Mouse (Mus musculus) cerebellum, adult (tissue): ENCODE measurements around the gene Irf7.

ENCODE experiments used
- ATAC-seq: cut with Nextera tagmentation; 2 replicates; pipeline ENCODE4 v1.9.2; 2017; ENCODE audit warnings: mild to moderate bottlenecking, moderate library complexity, mixed read lengths; ENCODE audit not compliant: insufficient number of reproducible peaks, low FRiP score, low TSS enrichment

Irf7 gene

GRCm38 (mm10) chr7:141226535-141226934 is 39.7 kb downstream of the Irf7 start:
- no peak for ATAC-seq

- ATAC-seq: no peak
These were observed 43.5 kb downstream of the Irf7 start for GRCm38 (mm10) chr7:141222696-141223215.

GRCm38 (mm10) chr7:141222126-141222467 is 44.2 kb downstream of the Irf7 start:
- 0 out of 2 replicates have a peak, but pooled peaks have one; percentile 9 for ATAC-seq

GRCm38 (mm10) chr7:141221249-141222125 is 44.8 kb downstream of the Irf7 start:
- ATAC-seq: peak; percentile 87

DNA sequence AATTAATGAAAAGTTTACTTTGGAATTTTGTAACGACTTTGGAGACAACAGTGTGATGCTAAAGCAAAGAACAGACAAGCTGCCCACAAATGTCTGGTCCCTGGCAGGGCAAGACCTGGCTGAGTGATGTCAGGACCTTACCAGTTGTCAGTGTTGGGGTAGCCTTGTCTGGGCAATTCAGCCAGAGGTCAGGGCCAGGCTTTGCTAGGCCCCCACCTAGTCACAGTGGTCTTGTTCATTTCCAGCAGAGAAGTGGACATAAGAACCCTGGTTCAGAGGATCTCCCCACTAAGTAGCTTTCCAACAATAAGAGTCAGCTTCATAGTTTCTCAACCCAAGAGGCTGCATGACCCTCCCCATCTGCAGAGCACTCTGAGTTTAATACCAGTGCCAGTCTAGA is 45.9 kb downstream of the Irf7 start:
- no peak for ATAC-seq

DNA sequence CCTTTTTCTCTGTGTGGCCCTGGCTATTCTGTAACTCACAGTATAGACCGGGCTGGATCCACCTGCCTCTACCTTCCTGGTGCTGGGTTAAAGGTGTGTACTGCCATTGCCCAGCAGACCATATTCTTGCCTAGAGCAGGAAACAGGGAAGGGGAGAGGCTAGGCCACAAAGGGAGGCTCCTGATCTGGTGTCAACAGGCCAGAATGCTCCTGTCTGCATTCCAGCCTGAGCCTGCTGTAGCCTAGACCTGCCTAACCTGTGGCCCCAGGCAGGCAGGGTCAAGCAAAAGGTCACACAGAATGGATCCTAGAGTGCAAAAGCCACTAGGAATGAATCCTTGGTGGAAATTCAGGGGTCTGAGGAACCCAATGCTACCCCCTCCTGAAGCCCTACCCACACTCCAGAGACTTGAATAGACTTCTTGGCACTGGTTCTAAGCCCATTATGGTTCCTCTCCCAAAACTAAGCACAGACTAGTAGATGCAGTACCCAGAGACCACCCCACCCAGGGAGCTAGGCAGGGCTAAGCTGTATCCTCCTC is 46.7 kb downstream of the Irf7 start:
- no peak for ATAC-seq

DNA sequence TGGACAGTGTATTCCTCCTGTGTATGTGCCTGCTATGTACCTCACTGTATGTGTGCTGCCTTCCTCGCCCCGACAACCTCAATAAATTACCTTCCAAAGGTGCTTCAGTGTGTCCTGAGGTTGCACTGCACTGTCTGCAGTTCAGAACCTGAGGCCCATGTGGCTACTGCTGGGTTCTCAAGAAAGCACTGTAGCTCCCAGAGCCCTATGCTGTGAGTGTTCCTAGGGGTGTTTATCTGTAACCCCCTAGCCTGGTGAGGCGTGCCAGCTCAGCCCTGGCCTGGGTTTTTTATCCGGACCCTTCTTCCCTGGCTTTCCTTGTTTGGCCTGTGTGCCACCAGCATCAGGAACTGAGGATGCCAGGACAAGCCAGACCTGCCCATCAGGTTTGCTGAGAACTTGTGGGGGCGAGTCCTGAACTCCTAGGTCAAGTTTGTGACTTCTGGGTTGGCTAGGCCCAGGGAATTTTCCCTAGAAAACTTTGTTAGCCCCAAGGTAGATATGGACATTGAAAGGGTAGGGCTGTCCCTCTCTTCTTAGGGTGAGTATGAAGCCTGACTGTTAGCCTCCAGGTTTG is 47.6 kb downstream of the Irf7 start:
- ATAC-seq: no peak

GRCm38 (mm10) chr7:141218141-141218540 is 48.1 kb downstream of the Irf7 start:
- ATAC-seq: no peak

DNA sequence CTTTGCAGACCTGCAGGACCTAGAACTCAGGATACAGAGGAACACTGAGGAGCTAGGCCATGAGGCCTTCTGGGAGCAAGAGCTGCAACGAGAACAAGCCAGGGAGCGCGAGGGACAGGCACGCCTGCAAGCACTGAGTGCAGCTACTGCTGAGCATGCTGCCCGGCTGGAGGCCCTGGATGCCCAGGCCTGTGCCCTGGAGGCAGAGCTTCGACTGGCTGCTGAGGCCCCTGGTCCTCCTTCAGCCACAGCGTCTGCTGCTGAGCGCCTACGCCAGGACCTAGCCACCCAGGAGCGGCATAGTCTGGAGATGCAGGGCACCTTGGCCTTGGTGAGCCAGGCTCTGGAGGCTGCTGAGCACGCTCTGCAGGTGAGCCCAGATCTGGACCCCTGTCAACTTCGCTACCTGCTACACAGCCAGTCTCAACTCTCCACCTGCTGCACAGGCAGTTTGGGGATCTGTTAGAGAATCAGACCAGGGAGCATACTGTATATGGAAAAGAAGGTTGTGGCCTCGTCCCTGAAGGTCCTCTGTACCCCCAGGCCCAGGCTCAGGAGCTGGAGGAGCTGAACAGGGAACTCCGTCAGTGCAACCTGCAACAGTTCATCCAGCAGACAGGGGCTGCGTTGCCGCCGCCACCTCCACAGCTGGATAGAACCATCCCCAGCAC is 48.8 kb downstream of the Irf7 start:
- ATAC-seq: no peak

GRCm38 (mm10) chr7:141216894-141217293 is 49.4 kb downstream of the Irf7 start:
- ATAC-seq: no peak

- ATAC-seq: no peak; the same call in 1 of the 2 replicates
These were observed 50.2 kb downstream of the Irf7 start for GRCm38 (mm10) chr7:141215880-141216733.

DNA sequence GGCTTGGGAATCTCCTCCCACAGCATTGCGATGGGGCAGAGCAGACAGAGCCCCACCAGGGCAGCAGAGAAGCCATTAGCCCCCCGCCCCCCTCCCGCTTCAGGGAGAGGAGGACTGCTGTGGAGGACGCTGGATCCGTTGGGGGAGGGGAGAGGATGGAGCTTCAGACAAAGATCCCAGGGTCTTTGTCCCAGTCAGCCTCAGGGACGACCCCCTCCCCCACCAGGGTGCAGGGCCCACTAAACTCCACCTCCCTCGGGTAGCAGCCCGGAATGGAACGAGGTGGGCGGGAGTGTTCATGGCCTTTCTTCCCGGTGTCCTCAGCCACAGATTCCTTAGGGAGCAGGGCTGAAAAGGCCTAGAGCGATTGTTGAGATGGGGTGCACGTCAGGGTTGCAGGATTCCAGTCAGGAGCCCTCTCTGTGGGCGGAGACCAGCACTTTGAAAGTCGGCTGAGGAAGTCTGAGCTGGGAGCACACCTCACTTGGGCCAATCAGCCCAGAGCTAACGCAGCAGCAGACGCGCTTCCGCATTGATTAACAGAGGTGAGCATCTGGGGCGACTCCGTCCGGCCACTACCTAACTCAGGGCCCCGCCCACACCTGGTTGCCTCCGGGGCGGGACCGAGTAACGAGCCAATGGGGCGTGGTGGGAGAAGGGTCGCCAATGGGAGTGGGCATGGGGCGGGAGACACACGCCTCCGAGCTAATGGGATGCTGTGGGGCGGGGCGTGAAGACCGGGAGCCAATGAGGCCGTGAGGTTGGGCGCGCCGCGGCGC is 51.0 kb downstream of the Irf7 start, which contains the start of gene Rassf7:
Rassf7 (plus strand) TSS at position 760 of the 779 bp plus-strand sequence.
- ATAC-seq: peak; percentile 83

GRCm38 (mm10) chr7:141214310-141214709 is 52.0 kb downstream of the Irf7 start:
- no peak for ATAC-seq

GRCm38 (mm10) chr7:141213605-141214235 is 52.6 kb downstream of the Irf7 start, which contains the start of gene Lmntd2:
Gene Lmntd2 (minus strand): TSS chr7:141214080.
- ATAC-seq: no peak

DNA sequence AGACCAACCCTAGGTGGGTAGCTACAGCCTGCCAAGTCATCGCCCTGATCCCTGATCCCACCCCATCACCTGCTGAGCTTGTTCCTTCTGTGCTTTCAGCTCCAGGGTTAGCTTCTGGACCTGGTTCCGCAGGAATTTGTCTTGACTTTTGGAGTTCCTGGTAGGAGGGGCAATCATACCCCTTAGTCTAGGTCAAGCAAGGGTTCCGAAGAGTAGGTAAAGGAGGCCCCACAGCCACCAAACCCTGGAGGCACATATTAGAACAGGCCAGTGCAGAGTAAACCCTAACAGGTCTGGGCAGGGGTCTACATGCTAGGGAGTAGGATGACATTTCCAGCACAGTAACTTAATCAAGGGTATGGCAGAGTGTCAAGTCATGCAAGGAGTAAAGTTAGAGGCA is 53.1 kb downstream of the Irf7 start:
- ATAC-seq: no peak
